Mouse (Mus musculus): ENCODE results near the gene Vmn1r55. TPM values are rescaled to one million over a fixed set of nuclear protein-coding genes. Genes with fewer than 3 reads are reported as not detected.
A peak's percentile ranks its signal among the peaks of the same experiment; 100 is the strongest.
"Not testable (repeated sequence)": the region's sequence is repeated elsewhere in the genome, so short reads cannot be mapped to it uniquely, and the experiment has no call there.

Gene Vmn1r55
- total RNA-seq, 4 experiments from 2014 or later: not detected

DNA sequence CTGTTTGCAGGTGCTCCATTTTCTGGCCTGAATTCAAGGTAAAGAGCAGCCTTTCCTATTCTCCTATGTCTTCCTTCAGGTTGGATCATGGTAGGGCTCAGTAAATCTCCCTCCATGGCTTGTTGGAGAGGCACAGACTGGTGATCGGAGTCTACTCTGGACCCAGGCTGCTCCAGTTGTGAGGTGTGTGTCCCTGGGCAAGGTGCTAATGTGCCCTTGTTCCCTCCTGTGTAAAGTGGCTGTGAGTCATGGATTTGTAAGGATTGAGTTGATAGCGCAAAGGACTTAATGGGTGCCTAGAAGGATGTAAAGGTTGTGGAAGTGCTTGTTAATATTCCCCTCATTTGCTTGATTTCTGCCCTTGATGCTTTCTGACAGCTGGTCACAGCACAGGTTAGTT lies 67.5 kb downstream of the Vmn1r55 start:
- no peak for DNase-seq (ENCODE audit: low spot score in 2 of 2)

DNA sequence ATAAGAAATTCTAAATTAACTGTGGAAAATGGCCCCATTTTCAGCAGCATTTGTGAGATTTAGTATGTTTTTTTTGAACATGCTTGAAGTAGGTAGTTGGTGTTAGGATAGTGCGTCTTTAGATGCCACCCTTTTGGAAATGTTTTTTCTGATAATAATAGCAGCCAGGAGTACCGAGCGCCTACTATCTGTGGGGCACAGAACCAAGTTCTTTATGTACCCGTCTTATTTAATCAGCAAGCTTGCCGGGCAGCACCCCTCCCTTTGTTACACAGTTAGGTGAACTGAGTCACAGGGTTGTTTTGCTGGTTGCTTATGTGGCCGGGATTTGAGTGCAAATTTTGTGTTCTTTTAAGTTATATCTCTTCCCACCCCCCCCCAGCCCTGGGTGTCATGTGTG lies 68.2 kb downstream of the Vmn1r55 start:
- no peak for DNase-seq (ENCODE audit: low spot score in 2 of 2)

DNA sequence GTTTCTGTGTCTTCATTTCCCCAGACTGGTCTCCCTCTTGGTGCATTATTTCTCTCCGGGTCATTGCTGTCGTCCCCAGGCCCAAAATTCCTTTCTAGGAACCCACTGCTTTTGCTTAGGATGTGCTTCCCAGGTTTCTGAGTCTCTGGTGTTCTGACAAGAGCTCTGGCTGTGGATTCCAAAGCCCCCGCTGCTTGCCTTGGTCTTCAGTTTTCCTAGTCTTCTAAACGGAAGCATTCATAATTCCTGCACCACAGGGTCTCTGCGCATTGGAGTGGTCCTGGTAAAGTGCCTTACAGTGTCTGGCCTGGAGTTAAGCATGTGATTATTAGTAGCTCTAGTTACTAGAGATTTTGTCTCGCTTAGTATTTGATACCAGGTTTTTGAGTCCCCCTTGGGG lies 68.7 kb downstream of the Vmn1r55 start:
- no peak for DNase-seq (ENCODE audit: low spot score in 2 of 2)

DNA sequence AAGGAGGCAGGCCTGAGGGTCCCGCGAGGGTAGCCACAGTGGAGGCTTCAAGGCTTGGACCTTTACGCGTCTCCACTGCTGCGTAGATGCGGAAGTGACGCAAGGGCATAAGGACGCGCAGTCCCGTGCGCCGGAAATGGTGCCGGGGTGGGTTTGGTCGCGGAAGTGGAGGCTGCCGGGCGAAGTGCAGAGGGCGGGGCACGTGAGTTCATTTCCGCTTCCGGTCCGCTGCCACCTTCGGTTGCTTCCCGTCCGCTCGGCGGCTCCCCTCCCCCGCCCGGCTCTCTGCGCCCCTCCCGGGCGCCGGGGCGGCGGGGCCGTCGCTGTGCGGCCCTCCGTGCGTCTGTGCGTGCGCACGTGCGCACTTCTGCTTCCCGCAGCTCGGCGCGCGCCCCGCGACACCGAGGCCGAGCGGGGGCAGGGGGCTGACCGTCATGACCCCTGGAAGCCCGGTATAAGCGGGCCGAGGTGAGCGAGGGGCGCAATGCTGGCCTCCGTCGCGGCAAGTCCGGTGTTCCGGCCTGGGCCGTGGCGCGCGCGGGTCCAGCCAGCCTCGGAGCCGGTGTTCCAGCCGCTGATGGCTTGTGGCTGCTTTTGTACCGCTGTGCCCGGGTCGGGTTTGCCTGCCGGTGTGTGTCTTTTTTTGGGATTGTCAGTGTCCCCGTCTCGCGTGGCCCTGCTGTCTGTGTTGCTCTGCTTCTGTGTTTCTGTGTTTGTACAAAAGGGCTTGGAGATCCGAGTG lies 69.3 kb downstream of the Vmn1r55 start, which contains the start of gene Epn1:
Gene Epn1, plus strand, starts transcription at position 226 of the 742 bp plus-strand sequence.
- peak; percentile 91 to 95 for DNase-seq (ENCODE audit: low spot score in 2 of 2)

DNA sequence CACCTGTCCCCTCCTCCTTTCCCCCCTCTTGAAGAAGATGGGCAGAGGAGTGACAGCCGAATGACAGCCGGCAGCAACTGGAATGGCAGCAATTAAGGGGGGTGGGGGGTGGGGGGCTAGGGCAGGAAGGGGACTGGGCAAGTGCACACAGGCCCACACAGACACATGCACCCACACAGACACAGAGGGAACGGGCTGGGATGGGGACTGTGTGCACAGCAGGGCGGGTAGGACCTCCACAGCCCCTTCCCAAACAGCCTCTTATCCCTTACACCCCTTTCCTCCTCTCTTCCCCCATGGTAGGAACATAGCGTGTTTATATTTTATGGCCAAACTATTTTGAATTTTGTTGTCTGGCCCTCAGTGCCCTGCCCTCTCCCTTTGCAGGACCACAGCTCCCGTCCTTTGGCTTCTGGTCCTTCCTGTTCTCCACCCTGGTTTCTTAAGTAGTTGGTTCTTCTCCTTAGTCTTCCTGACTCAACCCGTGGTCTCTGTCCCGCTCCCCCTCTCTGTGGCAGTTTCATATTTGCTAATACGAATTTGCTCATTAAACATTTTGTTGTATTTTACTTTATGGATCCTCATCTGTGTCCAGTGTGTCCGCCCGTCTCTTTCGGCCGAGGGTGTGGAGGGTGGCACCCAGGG lies 70.0 kb downstream of the Vmn1r55 start:
- DNase-seq (ENCODE audit: low spot score in 2 of 2): not testable (repeated sequence)

Small RNA genes lying within 50 kb of the gene (microRNA-seq; reads per million reads assigned to microRNA genes)
- gene Gm26217: 0 reads per million in 2 experiments

Other genes starting within 250 kb of the Vmn1r55 start
- gene Gm36210, start 243.2 kb downstream of the Vmn1r55 start, total RNA-seq (2022): under 1 TPM in 3 of 4 experiments, not detected in 1; 0.48 to 0.65 (median 0.51) TPM
- gene Zfp628, start 234.5 kb downstream of the Vmn1r55 start, total RNA-seq (2022): 10 to 100 TPM; 14.7 to 16.8 (median 15.5) TPM
- gene Nat14, start 227.6 kb downstream of the Vmn1r55 start, total RNA-seq (2022): 100 to 1,000 TPM in 1 of 4 experiments, 10 to 100 TPM in 3; 94.7 to 100 (median 95.8) TPM
- 1 to 10 TPM; 2.1 to 3.5 (median 2.6) TPM for gene Ssc5d, start 223.9 kb downstream of the Vmn1r55 start, total RNA-seq (2022)
- under 1 TPM; 0.16 to 0.68 (median 0.26) TPM for gene Sbk2, start 185.3 kb downstream of the Vmn1r55 start, total RNA-seq (2022)
- 1 to 10 TPM in 3 of 4 experiments, under 1 TPM in 1; 0.88 to 1.3 (median 1.1) TPM for gene Sbk3, start 178.5 kb downstream of the Vmn1r55 start, total RNA-seq (2022)
- 10 to 100 TPM; 23.3 to 31.7 (median 25.0) TPM for gene Zfp579, start 153.5 kb downstream of the Vmn1r55 start, total RNA-seq (2022)
- gene Zfp524, start 135.3 kb downstream of the Vmn1r55 start, total RNA-seq (2022): 1 to 10 TPM; 6.3 to 7.8 (median 6.5) TPM
- 10 to 100 TPM; 21.3 to 23.5 (median 23.2) TPM for gene Fiz1, start 135.0 kb downstream of the Vmn1r55 start, total RNA-seq (2022)
- gene Gm44973, start 134.2 kb downstream of the Vmn1r55 start, total RNA-seq (2022): not detected
- 10 to 100 TPM; 33.5 to 38.8 (median 35.8) TPM for gene Zfp865, start 129.3 kb downstream of the Vmn1r55 start, total RNA-seq (2022)
- gene Ccdc106, start 129.1 kb downstream of the Vmn1r55 start, total RNA-seq (2022): 10 to 100 TPM; 55.7 to 63.0 (median 59.8) TPM
- 1 to 10 TPM in 1 of 4 experiments, not detected in 3; 1.5 TPM for gene 4632433K11Rik, start 115.6 kb downstream of the Vmn1r55 start, total RNA-seq (2022)
- 1 to 10 TPM; 5.4 to 6.0 (median 5.7) TPM for gene Zfp784, start 111.2 kb downstream of the Vmn1r55 start, total RNA-seq (2022)
- 10 to 100 TPM; 25.2 to 31.7 (median 27.2) TPM for gene Zfp580, start 98.1 kb downstream of the Vmn1r55 start, total RNA-seq (2022)
- gene U2af2, start 87.5 kb downstream of the Vmn1r55 start, total RNA-seq (2022): 100 to 1,000 TPM; 159 to 182 (median 174) TPM
- 100 to 1,000 TPM; 395 to 439 (median 410) TPM for gene Epn1, start 69.4 kb downstream of the Vmn1r55 start, total RNA-seq (2022)
- gene Rfpl4, start 32.7 kb downstream of the Vmn1r55 start, total RNA-seq (2022): not detected
- under 1 TPM in 3 of 4 experiments, not detected in 1; 0.34 to 0.51 (median 0.36) TPM for gene Rasl2-9, start 23.7 kb downstream of the Vmn1r55 start, total RNA-seq (2022)
- not detected for gene Vmn1r56, start 47.1 kb upstream of the Vmn1r55 start, total RNA-seq (2022)
- not detected for gene Vmn1r57, start 68.8 kb upstream of the Vmn1r55 start, total RNA-seq (2022)
- gene Gm5065, start 200.9 kb upstream of the Vmn1r55 start, total RNA-seq (2022): not detected
- not detected for gene Nlrp2, start 201.4 kb upstream of the Vmn1r55 start, total RNA-seq (2022)

Data from left cerebral cortex, adult 8-10 months (tissue).